Mouse (Mus musculus): ENCODE measurements around the gene Adgrf5.

DNA sequence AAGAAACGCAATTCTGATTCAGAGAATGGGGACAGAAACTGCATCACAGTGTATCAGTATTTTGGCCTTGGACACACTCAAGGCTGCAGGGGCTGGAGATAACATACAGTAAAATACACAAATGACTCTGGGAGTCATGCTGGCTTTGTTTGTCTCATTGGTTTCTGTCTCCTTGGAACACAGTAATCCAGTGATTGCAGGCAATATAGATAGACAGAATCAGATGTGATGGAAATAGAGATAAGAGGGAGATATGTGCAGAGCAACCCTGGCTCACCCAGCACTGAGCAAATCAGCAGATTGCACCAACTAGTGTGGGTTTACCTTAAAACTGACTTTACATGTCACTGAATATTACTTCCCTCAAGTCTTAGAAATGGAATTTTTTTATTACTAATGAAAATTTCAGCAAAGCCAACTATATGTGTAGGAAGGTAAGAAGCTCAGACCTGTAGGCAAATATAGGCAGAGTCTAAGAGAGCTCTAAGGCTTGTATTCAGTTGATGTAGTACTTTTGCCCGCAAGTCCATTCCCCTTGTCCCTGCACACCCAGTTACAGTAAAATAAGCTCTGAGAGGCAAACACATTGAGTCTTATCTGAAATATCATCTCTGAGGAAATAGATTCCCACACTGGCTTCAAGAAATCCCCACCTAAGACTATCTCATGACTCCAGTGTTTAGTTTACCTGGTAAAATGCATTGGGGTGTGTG, 128.3 kb downstream of the Adgrf5 start:
- no peak for TF ChIP-seq CTCF (IDR thresholded peaks at IDR 0.05)
- TF ChIP-seq EP300 (IDR thresholded peaks at IDR 0.05): no peak
